Mouse (Mus musculus): ENCODE results near the gene Prkn. TPM values are rescaled to one million over a fixed set of nuclear protein-coding genes. Genes with fewer than 3 reads are reported as not detected.

The Prkn gene
- total RNA-seq, 2 experiments from 2014 or later, result 8.7 to 12.0 TPM

DNA sequence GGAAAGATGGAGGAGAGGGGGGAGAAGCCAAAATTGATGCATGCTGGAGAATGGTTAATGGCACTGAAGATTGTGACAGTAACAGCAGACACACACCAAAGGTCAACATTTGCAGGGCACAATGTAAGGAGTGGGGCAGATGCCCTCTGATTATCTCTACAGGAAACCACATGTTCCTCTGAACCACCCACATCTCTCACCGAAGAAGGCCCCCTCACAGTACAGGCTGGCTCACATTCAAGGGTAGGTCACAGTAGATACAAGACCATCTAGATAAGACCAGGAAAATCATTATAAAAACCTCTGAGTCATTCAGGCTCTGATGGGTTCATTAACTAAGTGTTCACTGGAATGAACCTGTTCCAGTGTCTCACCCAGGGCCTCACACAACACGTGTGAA is 1005.3 kb downstream of the Prkn start:
- no peak for DNase-seq

DNA sequence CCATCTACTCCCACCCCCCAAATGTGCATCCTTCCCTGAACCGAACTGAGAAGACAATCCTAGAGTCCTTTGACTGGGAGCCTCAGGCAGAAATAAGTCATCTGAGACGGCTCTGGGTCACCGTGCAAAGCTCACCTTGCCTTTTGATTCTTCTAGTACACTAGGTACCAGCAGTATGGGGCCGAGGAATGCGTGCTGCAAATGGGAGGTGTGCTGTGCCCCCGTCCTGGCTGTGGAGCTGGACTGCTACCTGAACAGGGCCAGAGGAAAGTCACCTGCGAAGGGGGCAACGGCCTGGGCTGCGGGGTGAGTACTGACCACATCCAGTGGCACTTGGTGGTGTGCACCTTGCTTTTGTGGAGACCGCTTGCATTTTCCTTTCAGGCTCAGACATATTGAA is 1014.4 kb downstream of the Prkn start:
- no peak for DNase-seq

DNA sequence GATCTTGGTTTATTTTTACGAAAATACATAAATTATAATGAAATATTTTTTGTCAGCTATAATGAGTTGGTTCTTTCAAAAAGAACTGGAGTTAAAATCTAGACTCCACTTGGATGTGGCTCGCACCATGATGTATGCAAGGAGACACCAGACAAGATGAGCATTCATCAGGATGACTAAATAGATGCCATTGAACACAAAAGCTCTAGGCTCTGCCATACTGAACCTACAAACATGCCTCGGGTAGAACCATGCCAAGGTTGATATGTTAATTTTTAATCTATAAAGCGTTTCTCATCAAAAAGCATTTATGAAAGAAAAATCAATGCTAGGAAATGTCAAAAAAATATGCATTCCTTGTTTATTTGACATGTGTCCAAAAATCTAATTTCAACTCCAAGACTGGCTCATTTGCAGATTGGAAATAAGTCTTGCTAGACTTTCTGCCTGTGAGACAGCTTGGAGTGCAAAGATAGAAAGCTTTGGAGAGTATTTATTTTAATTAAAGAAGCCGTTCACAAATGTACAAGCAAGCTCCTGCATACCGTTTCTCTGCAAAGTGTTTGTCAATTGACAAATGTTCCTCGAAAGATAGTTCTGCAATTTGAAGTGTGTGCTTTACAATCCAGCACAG is 1018.7 kb downstream of the Prkn start:
- no peak for DNase-seq

DNA sequence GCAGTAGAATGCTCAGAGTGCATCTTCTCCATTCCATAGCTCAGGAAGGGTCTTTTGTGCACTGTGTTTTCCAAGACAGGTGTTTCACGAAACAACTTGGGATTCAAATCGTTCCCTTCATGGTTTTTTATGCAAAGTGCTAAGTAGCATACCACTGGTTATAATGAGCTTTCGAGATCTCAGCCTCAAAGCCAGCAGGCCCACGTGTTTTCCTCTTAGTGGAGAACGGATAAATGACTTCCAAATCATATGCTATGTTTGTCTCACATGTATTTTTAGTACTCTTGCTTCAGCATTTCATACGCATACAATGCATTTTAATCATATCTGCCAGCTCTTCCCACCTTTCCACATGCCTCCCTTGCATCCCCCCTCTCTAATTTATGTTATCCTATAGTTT is 1021.0 kb downstream of the Prkn start:
- DNase-seq, result no peak

DNA sequence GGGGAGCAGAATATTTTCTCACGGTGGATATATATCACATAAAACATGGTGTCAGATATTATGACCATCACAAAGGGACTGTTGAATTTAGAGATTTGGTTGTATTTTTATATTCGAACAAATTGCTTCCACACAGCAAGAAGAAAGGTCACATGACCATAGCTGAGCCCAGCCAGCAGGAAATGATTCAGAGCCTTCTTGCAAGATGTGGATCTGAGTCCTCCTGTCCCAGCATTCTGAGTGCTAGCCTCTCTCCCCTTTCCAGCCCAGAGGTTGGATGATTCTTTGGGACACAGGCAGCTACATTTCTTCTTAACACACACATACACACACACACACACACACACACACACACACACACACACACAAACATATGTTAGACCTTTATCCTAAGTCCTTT is 1022.2 kb downstream of the Prkn start:
- no peak for DNase-seq

DNA sequence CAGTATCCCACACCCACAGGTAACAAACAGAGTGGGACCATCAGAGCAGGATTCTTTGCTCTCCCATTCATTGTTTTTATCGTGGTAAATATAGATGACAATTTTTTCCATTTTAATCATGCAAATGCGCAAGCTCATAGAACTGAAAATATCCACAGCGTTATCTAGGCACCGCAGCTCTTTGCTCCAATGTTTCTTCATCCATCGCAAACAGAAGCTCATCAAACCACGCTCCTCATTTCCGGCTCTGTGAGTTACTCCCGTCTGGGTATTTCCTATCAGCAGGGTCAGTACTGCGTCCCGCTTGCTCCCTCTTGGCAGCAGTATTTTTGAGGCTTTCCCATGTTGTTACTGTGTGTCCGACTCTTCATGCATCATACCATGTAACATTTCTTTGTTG is 1022.8 kb downstream of the Prkn start:
- DNase-seq, result no peak

DNA sequence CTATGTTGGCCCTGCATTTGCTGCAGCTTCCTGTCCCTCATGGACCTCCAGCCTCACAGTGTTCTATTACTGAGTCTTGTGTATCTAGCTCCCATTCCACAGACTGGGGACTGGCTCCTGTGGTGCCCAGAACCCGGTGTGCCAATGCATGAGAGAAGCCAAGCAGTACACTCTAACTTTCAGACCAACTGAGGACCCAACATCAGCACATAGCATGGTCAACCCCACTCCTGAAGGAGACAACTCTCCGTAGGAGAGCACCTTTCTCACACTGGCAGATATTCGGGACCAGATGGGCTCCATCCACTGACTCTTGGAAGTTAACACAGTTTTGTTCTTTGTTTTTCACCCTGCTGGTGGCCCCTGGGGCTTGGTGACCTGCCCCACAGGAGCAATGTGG is 1026.0 kb downstream of the Prkn start:
- no peak for DNase-seq

DNA sequence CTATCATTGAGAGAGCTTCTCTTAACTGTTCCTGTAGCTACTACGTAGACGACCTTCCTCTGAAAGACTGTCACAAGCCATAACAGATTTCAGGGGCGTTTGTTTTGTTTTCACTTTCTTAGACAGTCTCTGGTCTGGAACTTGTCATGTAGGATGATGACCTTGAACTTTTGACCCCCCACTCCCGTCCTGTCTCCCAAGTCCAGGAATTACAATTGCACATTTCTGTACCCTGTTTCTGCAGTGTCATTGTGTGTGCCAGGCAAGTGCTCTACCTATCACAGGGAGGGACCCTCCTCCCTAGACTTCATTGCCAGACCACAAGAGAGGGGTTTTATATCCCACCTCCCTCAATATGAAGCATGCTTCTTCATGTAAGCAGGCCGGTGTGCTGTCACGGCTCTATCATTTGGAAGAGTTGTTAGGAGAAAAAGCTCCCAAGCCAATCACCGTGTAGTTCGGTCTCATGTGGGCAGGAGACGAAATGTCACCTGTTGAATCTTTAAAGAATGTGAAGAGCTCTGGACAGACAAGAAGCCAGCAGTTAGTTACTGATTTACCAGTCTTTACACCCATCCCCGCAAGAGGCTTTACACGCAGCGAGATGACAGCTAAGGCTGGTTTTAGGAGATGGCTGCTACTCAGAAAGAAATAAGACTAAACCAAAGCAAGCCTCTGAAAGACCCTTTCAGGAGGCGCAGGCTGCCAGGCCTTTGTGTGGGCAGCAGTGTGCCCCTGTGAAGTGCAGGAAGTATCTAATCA is 1027.3 kb downstream of the Prkn start:
- no peak for DNase-seq

DNA sequence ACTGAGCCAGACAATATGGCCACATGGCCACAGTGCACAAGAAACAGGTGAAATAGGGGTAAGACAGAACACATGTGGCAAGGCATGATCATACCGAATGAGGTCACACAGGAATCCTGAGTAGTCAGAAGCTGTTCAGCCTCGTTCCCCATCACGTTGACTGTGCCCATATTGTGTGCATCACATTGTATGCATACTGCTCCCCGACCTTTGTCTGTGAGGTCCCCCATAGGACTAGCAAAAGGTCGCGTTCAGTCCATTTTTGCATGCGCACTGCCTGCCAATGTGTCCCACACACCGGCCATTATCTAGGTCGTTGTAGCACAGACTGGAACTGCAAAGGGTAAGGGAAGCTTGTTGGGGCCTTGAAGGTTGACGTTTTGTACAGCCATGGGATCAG is 1030.4 kb downstream of the Prkn start:
- no peak for DNase-seq

DNA sequence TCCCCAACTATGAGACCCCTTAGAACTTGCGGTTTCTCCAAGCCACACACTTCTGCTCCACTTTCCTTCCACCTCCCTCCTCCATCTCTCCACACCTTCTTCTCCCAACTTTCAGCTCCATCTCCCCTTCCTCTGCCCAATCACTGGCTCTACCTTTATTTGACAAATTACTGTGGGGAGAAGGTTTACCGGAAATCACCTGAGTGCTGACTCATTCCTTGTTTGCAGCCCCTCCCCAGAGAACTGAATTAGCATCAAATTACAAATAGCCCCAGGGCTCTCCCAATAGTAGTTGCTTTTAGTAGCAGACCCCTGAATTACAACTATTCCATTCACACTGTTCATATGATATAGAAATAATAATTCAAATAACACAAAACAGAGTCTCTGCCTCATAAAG is 1036.1 kb downstream of the Prkn start:
- DNase-seq, result no peak

DNA sequence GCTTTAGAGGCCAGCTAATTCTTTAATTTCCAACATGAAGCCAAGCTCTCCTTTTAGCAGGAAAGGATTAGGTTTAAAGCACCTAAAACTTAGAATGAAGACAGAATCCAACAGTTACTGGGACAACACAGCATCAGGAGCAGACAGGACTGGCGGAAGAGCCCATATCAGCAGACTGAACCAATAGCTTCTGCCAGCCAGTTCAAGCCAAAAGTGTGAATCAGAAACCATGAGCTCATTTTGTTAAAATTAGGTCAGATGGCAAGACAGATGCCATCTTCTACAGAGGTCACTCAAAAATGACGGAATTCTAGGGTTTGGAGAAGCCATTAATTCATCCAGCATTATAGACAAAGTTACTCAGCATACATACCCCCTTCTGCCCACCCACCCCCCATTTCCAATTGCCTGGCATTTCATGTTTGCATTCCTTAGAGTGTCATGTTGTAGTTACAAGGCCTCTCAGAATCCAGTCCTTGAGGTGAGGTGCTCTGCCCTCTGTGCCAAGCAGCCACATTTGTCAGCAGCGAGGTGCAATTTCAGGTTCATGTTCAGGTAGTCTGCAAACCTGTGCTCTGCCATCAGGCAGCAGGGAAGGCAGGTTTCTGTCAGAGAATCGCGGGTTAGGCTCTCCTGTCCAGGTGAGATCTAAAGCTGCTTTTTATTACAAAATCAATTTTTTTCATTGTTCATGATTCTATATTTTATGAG is 1041.1 kb downstream of the Prkn start:
- DNase-seq, result peak in 1 of 2 experiments; percentile 14

DNA sequence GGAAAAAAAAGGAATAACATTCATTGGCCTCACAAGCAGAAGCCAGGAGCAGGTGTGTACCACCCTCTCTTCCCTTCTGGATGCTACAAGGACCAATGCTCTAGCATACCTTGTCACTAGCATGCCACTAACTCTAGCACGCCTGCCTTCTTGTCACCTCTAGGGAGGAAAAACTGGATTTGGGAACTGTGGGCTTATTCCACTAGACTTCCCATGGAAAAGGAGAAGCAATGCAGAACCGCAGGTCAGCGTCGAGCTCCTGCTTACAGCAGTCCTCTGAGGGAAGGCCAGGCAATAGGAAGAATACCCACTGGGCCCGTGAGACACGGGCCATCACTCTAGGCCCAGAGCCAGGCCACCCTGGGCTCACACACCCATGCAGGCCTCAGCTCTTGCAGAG is 1045.4 kb downstream of the Prkn start:
- DNase-seq, result no peak

DNA sequence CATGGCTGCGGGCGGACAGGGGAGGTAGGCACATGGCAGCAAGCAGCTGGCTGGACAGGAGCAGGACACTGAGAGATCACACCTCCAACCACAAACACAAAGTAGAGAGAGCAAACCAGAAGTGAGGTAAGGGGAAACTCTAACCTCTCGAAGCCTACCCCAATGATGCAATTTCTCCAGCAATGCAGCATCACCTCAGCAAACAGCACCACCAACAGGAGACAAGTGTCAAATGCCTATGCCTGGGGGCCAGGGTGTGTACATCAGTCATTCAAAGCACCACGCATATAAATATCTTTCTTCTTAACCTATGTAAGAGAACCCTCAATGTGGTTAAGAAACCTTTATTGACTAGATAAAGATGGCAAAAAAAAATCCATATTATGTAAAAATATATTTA is 1046.8 kb downstream of the Prkn start:
- no peak for DNase-seq

DNA sequence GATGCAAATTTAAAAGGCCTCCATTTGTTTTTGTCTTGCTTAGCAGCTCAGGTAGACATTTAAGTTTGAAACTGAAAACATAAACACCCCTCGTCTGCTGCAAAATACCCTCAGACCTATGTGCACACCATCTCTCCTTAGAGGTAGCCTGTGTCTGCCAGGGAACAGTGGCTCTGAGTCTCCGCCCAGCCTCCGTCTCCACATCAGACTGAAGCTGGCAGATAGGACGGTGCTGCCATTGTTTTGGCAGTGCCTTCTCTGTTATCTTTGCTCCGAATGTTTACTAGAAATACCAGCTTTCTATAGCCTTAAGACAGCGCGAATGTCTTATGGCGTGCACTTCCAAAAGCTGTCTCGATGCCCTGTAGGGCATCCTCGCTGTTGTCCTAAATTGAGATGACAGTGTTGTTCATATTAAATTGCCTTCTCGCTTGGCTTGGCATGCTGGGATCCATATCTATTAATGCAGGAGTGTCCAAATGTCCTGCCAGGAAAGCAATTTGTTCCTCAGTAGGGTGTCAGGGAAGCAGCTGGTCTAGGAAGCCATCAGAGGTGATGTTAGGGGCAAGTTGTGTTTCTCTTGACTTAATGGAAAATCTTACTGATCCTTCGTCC is 1047.5 kb downstream of the Prkn start:
- DNase-seq, result no peak

DNA sequence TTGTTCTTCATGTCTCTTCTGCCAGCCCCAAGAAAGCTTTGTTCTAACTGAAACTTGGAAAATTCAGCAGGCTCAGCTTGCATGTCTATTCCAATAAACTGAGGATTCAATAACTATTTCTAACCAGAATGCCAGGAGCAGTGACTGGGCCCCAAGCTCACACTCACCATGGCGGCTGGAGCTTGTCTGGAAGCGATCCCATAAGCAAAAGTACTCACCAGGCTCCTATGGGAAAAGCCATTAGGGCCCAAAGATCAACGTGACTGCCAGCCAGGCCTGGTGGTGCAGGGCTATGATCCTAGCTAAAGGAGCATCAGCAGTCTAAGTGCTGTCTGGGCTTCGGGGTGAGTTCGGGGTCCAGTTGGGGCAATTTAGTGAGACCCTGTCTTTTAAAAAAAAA is 1048.6 kb downstream of the Prkn start:
- DNase-seq, result no peak

DNA sequence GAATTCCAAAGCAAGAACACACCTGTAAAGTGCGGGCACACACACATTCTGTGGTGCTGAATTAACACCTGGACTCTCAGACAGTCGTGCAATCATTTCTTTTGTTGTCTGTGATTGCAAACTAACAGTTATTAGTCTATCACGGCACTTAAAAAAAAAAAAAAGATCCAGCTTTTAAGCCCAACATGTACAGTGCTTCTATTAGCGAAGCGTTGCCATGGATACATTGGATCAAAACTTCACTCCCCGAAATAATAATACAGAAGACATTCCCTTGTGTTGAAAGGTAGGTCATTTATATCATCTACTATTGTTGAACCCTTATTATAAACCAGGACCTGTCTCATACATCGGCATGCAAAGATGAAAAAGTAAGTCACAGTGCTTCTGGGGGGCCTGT is 1060.1 kb downstream of the Prkn start:
- DNase-seq, result no peak

DNA sequence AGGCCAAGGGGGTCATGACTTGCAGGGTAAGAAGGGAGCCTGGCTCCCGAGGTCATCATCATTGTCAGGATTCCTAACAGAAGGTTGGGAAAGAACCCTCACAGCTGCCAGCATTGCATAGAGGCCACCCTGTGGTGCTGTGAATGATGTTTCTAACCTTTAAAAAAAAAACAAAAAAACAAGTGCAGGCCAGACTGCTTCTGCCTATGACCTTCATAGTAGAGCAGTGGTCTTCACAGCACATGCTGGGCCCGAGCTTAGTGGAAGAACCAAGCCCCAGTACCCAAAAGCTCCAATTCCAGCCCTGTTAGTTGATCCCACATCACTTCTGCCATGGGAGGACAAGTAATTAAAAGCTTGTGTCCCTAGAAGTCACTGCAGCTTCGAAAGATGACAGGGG is 1061.5 kb downstream of the Prkn start:
- DNase-seq, result peak; percentile 8 to 21

DNA sequence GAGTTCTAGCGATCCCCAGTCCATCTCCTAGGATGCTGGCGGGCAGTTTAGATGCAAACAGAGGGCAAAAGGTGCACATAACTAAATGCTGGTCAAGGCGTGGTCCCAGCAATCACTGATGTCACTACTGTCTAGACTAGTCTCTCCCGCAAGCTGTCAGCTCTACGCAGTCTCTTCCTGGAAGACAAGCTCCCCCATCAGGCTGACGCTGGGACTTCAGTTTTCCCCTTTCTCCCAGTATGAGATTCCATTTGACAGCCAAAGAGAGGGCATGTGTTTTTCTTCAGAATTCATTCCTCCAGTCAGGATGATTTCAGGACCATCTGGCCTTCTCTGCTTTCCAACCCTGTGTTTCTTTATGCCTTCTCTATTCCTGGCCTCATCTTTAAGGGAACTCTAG is 1062.8 kb downstream of the Prkn start:
- peak; percentile 44 to 53 for DNase-seq

DNA sequence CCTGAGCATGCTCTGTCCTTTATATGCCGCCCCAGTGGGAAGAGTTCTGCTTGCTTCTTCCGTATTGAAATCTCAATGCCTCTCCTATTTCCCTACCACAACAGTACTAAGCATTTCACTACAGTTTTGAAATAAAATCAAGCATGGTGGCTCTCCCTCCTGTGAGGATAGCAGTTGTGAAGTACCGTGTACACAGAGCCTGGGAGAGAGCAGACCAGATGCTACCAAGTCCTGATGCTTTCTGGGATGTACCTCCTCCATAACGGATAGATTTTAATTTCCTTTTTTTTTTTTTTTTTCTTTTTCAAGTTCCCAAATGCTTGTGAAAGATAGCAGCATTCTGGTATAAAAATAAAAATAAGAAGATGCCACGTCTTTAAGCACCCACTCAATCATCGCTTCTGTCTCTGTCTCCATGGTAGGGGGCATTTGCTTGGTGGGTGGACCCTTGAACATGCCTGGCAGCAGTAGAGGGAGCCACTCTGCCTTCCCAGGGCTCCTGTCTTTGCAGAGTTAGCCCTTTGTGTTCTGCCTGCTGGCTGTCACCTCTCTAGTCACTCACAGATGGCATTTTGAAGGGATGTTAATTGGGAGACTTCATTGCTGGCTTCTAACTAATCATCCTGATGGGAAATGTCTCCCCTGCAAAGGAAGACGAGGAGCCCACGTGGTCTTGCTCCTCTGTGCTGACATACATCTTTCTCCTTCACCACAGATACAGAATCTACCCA is 1070.6 kb downstream of the Prkn start:
- no peak for DNase-seq

DNA sequence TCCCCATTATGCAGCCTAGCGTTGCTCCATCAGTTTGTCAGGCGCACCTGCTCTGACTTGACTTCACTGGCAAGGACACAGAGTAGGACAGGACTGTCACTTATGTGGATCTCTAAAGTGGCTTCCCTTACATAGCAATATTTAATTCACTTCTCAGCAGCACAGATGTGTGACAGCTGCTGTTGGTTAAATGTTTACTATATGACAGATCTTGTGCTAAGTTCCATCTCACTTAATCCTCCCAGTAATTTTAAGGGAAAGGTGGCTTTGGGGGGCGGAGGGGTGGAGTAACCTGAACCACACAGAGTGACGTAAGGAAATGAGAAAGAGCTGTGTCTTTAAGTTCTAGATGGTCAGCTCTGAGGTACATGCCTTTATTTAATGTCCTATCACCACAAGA is 1072.0 kb downstream of the Prkn start:
- no peak for DNase-seq

DNA sequence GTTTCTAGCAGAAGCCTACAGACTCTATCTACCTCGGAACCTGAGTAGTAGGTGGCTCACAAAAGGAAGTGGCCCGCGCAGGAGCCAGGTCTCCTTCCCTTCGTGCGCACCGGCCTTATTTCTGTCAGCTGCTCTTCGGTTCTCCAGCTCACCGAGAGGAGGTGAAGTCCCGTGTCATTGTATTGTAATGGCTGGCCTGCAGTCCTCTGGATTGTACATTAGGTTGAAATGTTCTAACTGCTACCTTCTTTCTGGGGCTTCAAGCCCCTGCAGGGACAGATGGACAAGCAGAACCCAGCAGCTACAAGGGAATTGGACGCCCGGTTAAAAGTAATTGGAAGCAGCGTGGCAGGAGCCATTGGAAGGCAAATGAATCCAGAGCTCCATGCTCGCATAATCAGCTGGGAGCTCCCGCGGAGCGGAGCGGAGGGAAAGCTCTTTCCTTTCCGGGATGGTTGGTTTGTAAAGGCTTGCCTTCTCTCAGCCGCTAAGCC is 1072.7 kb downstream of the Prkn start:
- peak; percentile 15 to 25 for DNase-seq

DNA sequence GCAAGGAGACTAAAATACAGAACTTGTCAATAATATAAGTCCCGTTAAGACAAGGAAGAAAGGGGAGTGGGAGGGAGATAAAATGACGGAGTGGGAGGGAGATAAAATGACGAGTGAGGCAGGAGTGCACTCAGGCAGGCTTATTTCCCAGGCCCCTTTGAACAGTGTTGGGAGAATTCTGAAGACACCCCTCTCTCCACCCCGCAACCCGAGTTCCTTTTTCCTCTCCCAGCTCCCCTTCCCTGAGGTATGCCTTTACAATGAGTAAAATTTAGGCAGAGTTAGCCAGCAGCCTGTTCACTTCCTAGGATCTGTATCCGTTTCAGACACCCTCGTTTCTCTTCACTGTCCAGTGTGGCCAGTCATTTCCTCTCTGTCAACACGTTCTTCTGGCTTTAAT is 1073.4 kb downstream of the Prkn start:
- DNase-seq, result no peak

Data from adrenal gland, postnatal 36 days (tissue).